Mouse (Mus musculus) limb, embryonic 13.5 days (tissue): Measurements from ENCODE around the gene Pole. TPM values are rescaled to one million over a fixed set of nuclear protein-coding genes. Genes with fewer than 3 reads are reported as not detected.

Experiments used
- ATAC-seq: fragments of 200-750 bp; cut with Nextera tagmentation; 2 replicates; pipeline ENCODE4 v1.8.0; 2017; ENCODE audit warnings: low read depth, moderate number of reproducible peaks, moderate TSS enrichment; ENCODE audit not compliant: low FRiP score
- H3K27ac ChIP-seq: fragments of 300-500 bp; sonication (generic); 2 replicates; pipeline ENCODE4 v1.5.1; 2015; ENCODE audit warnings: inconsistent platforms, mild to moderate bottlenecking, moderate library complexity
- H3K27me3 ChIP-seq: fragments of 300-500 bp; sonication (generic); 2 replicates; pipeline ENCODE4 v1.6.1; 2015; ENCODE audit warnings: mild to moderate bottlenecking, inconsistent platforms
- H3K36me3 ChIP-seq: fragments of 300-500 bp; sonication (generic); 2 replicates; pipeline ENCODE4 v1.6.1; 2015; ENCODE audit warnings: inconsistent platforms, mild to moderate bottlenecking, moderate library complexity
- H3K4me1 ChIP-seq: fragments of 300-500 bp; sonication (generic); 2 replicates; pipeline ENCODE4 v1.6.1; 2015; ENCODE audit warnings: inconsistent platforms
- H3K4me2 ChIP-seq: fragments of 300-500 bp; sonication (generic); replicated peaks from 2 replicates; pipeline ENCODE4 v1.6.1; 2015; ENCODE audit warnings: inconsistent platforms, mild to moderate bottlenecking, moderate library complexity
- H3K4me3 ChIP-seq: fragments of 300-500 bp; sonication (generic); 2 replicates; pipeline ENCODE4 v1.5.1; 2015; ENCODE audit warnings: moderate library complexity, mild to moderate bottlenecking, inconsistent platforms
- H3K9ac ChIP-seq: fragments of 300-500 bp; sonication (generic); 2 replicates; pipeline ENCODE4 v1.6.1; 2015; ENCODE audit warnings: mild to moderate bottlenecking, inconsistent platforms
- H3K9me3 ChIP-seq: fragments of 300-500 bp; sonication (generic); 2 replicates; pipeline ENCODE4 v1.6.1; 2016; ENCODE audit warnings: inconsistent platforms
- WGBS: fragments of 180-500 bp; shearing (Covaris S2); methylation state at CpG from one replicate; pipeline ENCODE4 v1.1.7; 2015; 5-methylcytosine and 5-hydroxymethylcytosine counted together
- polyA plus RNA-seq: library from polyadenylated mRNA; unstranded; fragments of >200 nt; fragmentation: Nextera tagmentation; extraction: Ambion mirVana; gene quantifications from 2 replicates; pipeline ENCODE4 v1.2.1, GENCODE M21; 2015

The Pole gene
- polyA plus RNA-seq, 1 experiment from 2014 or later: 31.5 TPM

DNA sequence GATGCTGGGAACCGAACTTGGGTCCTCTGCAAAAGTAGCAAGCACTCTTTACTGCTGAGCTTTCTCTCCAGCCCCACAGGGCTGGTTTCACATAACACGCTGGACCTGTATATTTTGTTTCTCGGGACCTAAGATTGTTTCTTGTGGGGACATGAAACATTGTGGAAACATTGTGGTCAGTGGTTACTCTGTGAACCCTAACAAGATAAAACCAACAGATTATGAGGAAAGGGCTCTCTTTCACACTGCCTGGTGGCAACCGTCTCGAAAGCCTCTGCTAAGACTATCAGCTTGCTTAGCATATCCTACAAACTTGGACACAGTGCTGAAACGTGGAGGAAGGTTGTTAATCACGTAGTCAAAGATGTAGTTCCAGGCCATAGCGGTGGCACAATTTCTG is 60.9 kb downstream of the Pole start:
- peaks cover 32% of the 10 kb centered on the region for H3K27me3 ChIP-seq
- no peak overlapping the region for H3K9ac ChIP-seq
- H3K4me3 ChIP-seq: no peak overlapping the region
- no peaks in the 10 kb centered on the region for H3K9me3 ChIP-seq
- no peaks in the 10 kb centered on the region for H3K36me3 ChIP-seq
- no peak overlapping the region for H3K27ac ChIP-seq
- ATAC-seq: no peak
- peaks cover 16% of the 10 kb centered on the region for H3K4me1 ChIP-seq
- WGBS: 81% methylated on average over 8 of the region's 8 CpGs
- H3K4me2 ChIP-seq: no peak overlapping the region

DNA sequence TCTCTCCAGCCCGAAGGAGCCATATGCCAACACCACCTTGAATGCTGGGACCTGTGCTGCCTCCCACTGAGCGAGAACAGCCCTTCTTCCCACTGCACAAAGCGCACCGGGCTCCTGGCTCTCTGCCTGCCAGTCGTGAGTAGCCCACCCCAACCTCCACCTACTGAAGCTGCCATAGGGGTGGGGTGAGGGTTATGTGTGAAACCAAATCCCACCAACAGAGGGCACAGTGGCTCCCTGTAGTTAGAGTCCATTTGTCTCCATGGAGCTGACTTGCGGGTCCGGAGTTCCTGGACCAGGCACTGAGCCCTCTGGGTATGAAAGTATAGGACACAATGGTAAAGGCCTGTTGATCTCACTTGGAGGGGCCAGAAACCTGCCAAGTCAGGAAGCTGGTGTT is 68.6 kb downstream of the Pole start:
- no peaks in the 10 kb centered on the region for H3K36me3 ChIP-seq
- peak; percentile 25; the same call in 1 of the 2 replicates for ATAC-seq
- H3K4me3 ChIP-seq: no peak overlapping the region
- H3K27me3 ChIP-seq: peaks cover 18% of the 10 kb centered on the region
- 18% methylated on average over 7 of the region's 7 CpGs for WGBS
- H3K9me3 ChIP-seq: no peaks in the 10 kb centered on the region
- H3K27ac ChIP-seq: no peak overlapping the region
- H3K4me1 ChIP-seq: peaks cover 10% of the 10 kb centered on the region; the same call in 1 of the 2 replicates
- H3K4me2 ChIP-seq: peak overlapping the region; percentile 27; the same call in 1 of the 2 replicates
- 0 out of 2 replicates have a peak overlapping the region, but pooled peaks have one; percentile 13 for H3K9ac ChIP-seq

DNA sequence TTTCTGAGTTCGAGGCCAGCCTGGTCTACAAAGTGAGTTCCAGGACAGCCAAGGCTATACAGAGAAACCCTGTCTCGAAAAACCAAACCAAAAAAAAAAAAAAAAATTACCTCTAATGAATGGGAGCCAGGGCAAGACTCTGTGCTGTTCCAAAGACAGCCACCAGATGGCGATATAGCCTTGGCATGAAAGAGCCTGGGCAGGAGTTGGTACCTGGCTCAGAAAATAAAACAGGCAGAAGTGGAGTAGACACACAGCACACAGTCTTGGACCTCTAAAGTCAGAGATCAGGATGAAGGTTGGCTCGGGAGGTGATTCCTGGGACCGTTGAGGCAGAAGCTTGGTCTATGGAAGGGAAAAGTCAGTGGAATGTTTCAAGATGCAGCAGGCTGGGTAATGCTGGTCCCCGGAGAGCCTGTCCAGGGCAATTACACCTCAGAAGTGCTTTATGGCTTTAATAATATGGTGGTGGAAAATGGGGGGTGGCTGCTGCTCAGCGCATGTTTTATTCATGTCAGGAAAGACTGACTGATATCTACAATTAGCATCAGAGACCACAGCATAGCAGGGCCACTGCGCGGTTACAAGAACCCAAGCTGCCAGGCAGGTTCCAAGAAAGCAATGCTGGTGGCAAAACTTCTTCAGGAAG is 71.5 kb downstream of the Pole start:
- Histone ChIP-seq H3K27ac (no peak overlapping the region), H3K4me1 (peaks cover 10% of the 10 kb centered on the region; the same call in 1 of the 2 replicates), H3K9ac (no peak overlapping the region), H3K9me3 (no peaks in the 10 kb centered on the region), H3K4me3 (no peak overlapping the region), H3K4me2 (no peak overlapping the region), H3K27me3 (peaks cover 18% of the 10 kb centered on the region), H3K36me3 (no peaks in the 10 kb centered on the region)
- ATAC-seq: 0 out of 2 replicates have a peak, but pooled peaks have one; percentile 55
- 35% methylated on average over 9 of the region's 9 CpGs for whole genome bisulfite sequencing

DNA sequence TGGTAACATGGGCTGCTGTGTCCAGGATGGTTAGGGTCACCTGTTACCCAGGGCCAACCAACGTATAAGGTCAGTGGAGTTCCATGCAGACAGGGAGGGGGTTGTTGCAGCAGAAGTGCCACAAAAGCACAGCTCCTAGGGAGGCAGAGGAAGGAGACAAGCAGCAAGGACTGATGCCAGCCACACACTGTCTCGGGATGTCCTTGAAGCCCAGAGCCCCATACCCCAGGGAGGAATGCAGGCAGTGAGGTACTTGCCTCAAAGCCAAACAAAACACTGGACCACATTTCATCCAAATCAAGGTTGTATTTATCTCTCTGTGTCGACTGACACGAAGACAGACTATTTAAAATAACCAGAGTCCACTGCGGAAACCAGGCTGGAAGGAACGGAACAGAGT is 75.4 kb downstream of the Pole start:
- H3K27ac ChIP-seq: no peak overlapping the region
- WGBS: 89% methylated on average over 6 of the region's 6 CpGs
- H3K27me3 ChIP-seq: no peaks in the 10 kb centered on the region
- H3K4me2 ChIP-seq: no peak overlapping the region
- H3K4me3 ChIP-seq: no peak overlapping the region
- H3K9me3 ChIP-seq: no peaks in the 10 kb centered on the region
- H3K4me1 ChIP-seq: peaks cover 20% of the 10 kb centered on the region
- H3K36me3 ChIP-seq: peaks cover 16% of the 10 kb centered on the region
- no peak for ATAC-seq
- no peak overlapping the region for H3K9ac ChIP-seq

DNA sequence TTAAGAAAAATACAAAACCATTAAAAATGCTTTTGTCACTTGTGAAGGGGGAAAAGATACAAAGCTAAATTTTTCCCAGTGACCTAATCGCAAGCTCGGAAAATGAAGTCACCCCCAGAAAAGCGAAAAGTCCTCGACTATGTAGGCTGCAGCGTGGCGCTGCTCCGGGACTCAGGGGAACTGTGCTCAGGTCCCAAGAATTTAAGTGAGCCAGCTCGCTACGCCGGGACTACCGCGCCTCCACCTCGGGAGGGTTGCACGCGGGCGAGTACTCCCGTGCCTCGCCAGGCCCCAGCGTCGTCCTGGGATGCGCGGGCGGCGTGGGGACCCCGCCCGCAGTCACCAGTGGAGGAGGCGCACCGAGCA is 76.7 kb downstream of the Pole start:
- Histone ChIP-seq H3K9me3 (no peaks in the 10 kb centered on the region), H3K36me3 (peaks cover 28% of the 10 kb centered on the region), H3K9ac (peak overlapping the region; percentile 75), H3K27ac (no peak overlapping the region), H3K4me1 (peaks cover 18% of the 10 kb centered on the region), H3K4me3 (peak overlapping the region; percentile 53), H3K4me2 (peak overlapping the region; percentile 89), H3K27me3 (no peaks in the 10 kb centered on the region)
- 0 out of 2 replicates have a peak, but pooled peaks have one; percentile 18 for ATAC-seq
- whole genome bisulfite sequencing: 2% methylated on average over 28 of the region's 28 CpGs

DNA sequence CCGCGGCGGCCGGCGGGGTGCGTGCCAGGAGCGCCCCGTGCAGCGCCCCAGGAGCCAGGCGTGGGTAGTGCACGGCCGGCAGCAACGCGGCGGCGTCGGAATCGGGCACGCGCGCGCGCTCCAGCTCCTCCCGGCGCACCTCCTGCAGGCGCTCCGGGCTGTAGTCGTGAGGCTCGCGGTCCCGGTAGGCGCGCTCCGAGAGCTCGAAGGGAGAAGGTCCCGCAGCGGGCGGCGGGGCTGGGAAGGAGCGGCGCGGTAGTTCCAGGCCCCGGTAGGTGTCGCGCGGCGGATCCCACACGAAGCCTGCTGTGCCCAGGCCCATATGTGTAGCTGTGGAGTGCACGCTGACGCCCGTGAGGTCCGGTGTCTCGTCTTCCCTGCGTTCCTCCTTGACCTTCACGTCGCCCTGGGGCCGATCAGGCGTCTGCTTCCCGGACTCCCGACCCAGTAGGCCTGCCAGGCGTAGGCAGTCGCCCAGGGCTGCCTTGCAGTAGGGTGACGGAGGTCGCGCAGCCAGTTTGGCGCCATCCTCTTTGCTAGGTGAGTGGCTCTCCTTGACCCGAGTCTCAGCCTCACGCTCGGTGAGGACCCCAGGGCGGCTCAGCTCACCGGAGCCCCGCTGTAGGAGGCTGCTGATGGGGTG is 77.2 kb downstream of the Pole start:
- peak; percentile 89 for ATAC-seq
- H3K27me3 ChIP-seq: no peaks in the 10 kb centered on the region
- 2% methylated on average over 61 of the region's 72 CpGs for WGBS
- peak overlapping the region; percentile 75 for H3K9ac ChIP-seq
- H3K27ac ChIP-seq: peak overlapping the region; percentile 2; the same call in 1 of the 2 replicates
- H3K4me3 ChIP-seq: peak overlapping the region; percentile 53
- peak overlapping the region; percentile 89 for H3K4me2 ChIP-seq
- H3K9me3 ChIP-seq: no peaks in the 10 kb centered on the region
- peaks cover 13% of the 10 kb centered on the region for H3K4me1 ChIP-seq
- H3K36me3 ChIP-seq: peaks cover 33% of the 10 kb centered on the region

DNA sequence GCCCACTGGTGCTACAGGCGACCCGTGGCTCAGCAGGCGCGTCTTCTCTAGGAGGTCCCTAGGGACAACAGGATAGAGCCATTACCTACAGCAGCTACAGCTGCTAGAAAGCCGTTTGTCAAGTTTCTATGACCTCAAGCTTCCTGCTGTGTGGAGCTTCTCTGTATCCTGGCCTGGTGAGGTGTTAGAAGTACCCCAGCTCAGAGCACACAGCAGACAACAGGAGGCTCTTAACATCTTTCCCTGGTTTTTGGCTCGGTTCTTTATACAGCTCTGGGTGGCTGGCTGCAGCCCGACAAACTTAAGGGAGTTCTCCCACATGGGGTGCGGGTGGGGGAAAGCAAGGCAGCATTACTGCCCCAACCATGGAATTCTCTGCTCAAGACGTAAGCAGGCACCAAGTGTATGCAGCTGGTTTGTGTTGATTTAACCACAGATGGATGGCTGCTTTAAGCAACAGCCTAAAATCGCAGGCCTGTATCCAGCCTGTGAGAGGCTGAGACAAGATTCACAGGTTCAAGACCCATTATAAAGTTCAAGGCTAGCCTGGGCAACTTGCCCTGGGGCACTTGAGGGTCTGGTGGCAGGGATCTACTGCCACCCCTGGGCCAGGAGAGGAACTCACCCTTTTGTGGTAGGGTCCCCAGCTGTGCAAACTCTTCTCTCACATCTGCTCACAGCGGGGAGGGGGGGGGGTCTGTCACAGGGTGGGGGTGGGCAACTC is 77.9 kb downstream of the Pole start:
- H3K27ac ChIP-seq: no peak overlapping the region
- peak overlapping the region; percentile 89 for H3K4me2 ChIP-seq
- peaks cover 13% of the 10 kb centered on the region for H3K4me1 ChIP-seq
- peak overlapping the region; percentile 53 for H3K4me3 ChIP-seq
- H3K9ac ChIP-seq: peak overlapping the region; percentile 75
- H3K27me3 ChIP-seq: no peaks in the 10 kb centered on the region
- ATAC-seq: peak; percentile 17; the same call in 1 of the 2 replicates
- H3K9me3 ChIP-seq: no peaks in the 10 kb centered on the region
- 29% methylated on average over 11 of the region's 11 CpGs for WGBS
- peaks cover 39% of the 10 kb centered on the region for H3K36me3 ChIP-seq

DNA sequence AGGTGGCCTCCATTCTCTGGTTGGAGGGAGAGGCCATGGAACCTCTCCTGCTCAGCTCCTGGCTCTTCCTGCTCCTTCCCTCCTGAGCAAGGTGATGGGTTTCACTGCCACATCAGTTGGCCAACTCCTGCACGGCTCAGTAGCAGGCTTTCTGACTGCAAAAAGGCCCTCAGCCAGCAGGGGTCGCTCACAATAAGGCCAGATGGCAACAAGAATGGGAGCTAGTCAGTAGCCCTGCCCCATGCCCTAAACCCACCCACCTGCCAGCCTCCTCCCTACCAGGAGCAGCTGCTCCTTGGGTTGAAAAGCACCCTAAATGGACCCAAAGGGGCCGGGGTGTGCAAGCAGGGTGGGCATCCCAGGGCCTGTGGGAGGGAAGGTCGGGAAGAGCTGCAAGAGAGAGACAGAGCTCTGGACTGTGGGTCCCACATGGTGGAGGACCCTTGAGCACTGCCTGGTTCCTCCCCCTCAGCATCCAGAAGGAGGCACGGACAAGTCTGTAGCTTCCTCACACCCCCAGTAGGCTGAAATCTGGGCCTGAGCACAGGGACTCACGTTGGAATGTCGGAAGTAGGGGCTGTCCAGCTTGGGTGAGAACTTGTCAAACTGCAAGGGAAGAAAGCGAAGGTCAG is 90.8 kb downstream of the Pole start:
- H3K4me3 ChIP-seq: no peak overlapping the region
- 0 out of 2 replicates have a peak, but pooled peaks have one; percentile 9 for ATAC-seq
- no peak overlapping the region for H3K9ac ChIP-seq
- H3K27ac ChIP-seq: no peak overlapping the region
- H3K4me2 ChIP-seq: no peak overlapping the region
- no peaks in the 10 kb centered on the region for H3K9me3 ChIP-seq
- WGBS: 58% methylated on average over 8 of the region's 8 CpGs
- H3K4me1 ChIP-seq: peaks cover 5% of the 10 kb centered on the region; the same call in 1 of the 2 replicates
- H3K27me3 ChIP-seq: no peaks in the 10 kb centered on the region
- H3K36me3 ChIP-seq: peaks cover 84% of the 10 kb centered on the region

DNA sequence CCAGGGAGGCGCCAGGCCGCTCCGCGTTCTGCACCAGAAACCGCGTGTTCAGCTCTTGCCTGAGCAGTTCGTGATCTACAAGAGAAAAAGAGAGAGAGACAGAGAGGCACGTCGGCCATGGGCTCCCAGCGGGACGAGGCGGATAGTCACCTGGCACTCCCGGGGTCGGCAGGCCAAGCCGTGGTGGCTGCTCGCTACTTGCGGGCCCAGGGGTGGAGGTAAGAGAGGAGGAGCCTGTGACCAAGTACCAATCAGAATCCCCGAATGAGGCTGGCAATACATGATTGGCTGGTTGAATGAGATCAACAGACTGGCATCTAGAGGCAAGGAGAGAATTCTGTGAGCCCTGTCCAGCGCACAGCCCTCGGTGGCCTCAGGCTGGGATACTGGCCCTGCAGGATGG is 92.1 kb downstream of the Pole start:
- no peaks in the 10 kb centered on the region for H3K27me3 ChIP-seq
- WGBS: 28% methylated on average over 20 of the region's 20 CpGs
- no peaks in the 10 kb centered on the region for H3K9me3 ChIP-seq
- no peak overlapping the region for H3K9ac ChIP-seq
- ATAC-seq: peak; percentile 37
- no peak overlapping the region for H3K4me2 ChIP-seq
- no peak overlapping the region for H3K27ac ChIP-seq
- no peak overlapping the region for H3K4me3 ChIP-seq
- peaks cover 5% of the 10 kb centered on the region; the same call in 1 of the 2 replicates for H3K4me1 ChIP-seq
- peaks cover 87% of the 10 kb centered on the region for H3K36me3 ChIP-seq

DNA sequence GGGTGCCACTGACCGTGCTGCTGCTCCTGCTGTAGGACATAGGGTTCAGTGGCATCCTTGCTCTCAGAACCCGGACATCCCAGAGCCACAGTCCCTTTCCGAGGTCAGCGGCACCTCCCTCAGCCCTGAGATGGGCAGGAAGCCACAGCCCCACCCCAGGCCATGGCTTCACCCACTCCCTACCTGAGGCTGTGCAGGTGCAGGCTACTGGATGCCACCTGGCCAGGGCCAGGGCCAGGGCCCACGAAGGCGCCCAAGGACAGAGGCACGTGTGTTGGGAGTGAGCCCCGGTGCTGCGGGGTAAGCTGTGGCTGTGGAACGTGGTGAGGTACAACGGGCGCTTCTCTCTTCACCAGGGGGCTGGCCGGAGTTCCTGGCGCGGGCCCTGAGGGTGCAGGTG is 93.0 kb downstream of the Pole start:
- H3K36me3 ChIP-seq: peaks cover 78% of the 10 kb centered on the region
- no peaks in the 10 kb centered on the region for H3K9me3 ChIP-seq
- no peaks in the 10 kb centered on the region for H3K27me3 ChIP-seq
- peaks cover 7% of the 10 kb centered on the region; the same call in 1 of the 2 replicates for H3K4me1 ChIP-seq
- WGBS: 89% methylated on average over 15 of the region's 15 CpGs
- no peak for ATAC-seq
- H3K27ac ChIP-seq: no peak overlapping the region
- no peak overlapping the region for H3K4me2 ChIP-seq
- H3K9ac ChIP-seq: no peak overlapping the region
- H3K4me3 ChIP-seq: no peak overlapping the region

DNA sequence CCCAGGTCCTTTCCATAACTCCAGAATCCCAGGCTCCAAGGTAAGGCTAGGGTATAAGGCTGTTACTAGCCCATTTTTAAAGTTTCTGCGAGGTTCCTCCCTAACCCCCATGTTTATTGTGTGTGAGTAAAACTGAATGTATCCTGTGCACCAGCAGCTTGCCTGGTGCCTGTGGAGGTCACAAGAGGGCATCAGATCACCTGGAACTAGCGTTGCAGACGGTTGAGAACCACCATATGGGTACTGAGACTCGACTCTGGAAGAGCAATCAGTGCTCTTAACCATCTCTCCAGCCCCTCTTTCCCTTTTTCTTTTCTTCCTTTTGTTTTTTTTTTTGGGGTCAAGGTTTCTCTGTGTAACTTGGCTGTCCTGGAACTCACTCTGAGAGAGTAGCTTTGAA is 93.7 kb downstream of the Pole start:
- ATAC-seq: no peak
- no peaks in the 10 kb centered on the region for H3K9me3 ChIP-seq
- no peak overlapping the region for H3K27ac ChIP-seq
- no peak overlapping the region for H3K4me2 ChIP-seq
- H3K27me3 ChIP-seq: no peaks in the 10 kb centered on the region
- WGBS: 79% methylated on average over 4 of the region's 4 CpGs
- peaks cover 13% of the 10 kb centered on the region for H3K4me1 ChIP-seq
- H3K9ac ChIP-seq: no peak overlapping the region
- peaks cover 71% of the 10 kb centered on the region for H3K36me3 ChIP-seq
- no peak overlapping the region for H3K4me3 ChIP-seq
